ENCODE assay signal across 29 mouse cellular contexts in the genomic region with DNA sequence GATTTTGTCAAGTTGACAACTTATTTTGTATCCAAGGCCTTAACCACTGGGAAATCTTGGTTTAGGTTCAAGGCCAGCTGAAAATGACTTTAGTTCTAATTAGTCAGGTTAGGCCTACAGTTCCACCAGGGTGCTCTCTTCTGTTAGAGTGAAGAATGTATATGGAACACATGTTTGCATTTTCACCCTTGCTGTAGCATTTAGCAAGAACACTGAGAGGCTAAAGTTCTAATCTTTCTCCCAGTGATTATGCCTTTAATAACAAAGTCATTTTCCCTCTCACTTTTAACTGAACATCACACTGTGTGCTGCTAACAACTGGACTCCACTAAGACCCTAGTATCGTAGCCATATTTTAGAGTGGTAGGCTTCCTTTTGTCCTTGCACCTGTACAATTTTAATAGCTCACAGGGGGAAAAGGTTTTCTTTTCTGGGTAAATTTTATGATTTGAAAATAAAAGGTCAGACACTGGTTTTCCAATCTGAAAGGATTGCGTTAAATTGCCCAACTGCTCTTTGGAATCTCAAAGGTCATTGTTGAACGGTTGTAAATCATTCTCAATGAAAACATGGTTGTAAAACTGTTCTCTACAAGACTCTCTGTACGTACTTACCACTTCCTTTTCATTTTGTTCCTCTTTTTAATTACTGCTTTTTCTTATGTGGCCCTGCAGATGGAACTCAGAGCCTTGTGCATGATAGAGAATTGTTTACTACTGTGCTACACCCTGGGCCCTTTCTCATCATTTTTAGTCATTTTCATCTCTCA.
DNase-seq lines count a peak whose midpoint lies in the region; ATAC-seq and TF ChIP-seq lines count a peak whose summit lies in the region.
"Had no signal": no experiment of that assay in that cellular context is flagged by ENCODE, and none has a peak within 500 bp of the region (broad histone marks: within the 10 kb centered on the region; RNA-seq: fewer than 3 reads in every experiment).

No protein-coding gene starts in this region.

- TF ChIP-seq CTCF in kidney, postnatal 0 days (IDR thresholded peaks at IDR 0.05; ENCODE audit: low read depth) = no peak
- TF ChIP-seq CTCF in small intestine, adult 2 months (IDR thresholded peaks at IDR 0.05; ENCODE audit: extremely low read depth, insufficient read length, insufficient replicate concordance, low read depth, low read length) = no peak

- no peak for TF ChIP-seq POLR2A in small intestine, adult 2 months (IDR thresholded peaks at IDR 0.05; ENCODE audit: low read depth, low read length)

- no peak overlapping the region for H3K27ac ChIP-seq in kidney, postnatal 0 days
- peak overlapping the region; percentile 57 for H3K27ac ChIP-seq in intestine, embryonic 16.5 days (ENCODE audit: low read length)
- peak overlapping the region; percentile 65 for H3K27ac ChIP-seq in small intestine, adult 2 months (ENCODE audit: insufficient read depth, low read depth, low read length)
- H3K27ac ChIP-seq: embryonic facial prominence, embryonic 12.5 days; heart, embryonic 10.5 days; hindbrain, embryonic 15.5 days; left cerebral cortex, adult 2 months; limb, embryonic 10.5 days; stomach, embryonic 15.5 days had no signal

- 54% methylated on average over 4 of the region's 4 CpGs for WGBS in kidney, postnatal 0 days
- 47% methylated on average over 4 of the region's 4 CpGs for WGBS in intestine, embryonic 16.5 days
- WGBS in small intestine, adult 2 months = 26% methylated on average over 4 of the region's 4 CpGs

- DNase-seq in kidney, postnatal 0 days (ENCODE audit: low spot score) = peak; percentile 11
- DNase-seq in kidney, postnatal 25 days = no peak
- peak; percentile 6 for DNase-seq in adipocyte (ENCODE audit: low spot score)
- no peak for DNase-seq in gastrocnemius, postnatal 36 days
- no peak for DNase-seq in cerebellum, adult 11 months
- DNase-seq in right cerebral cortex, postnatal 10 days (ENCODE audit: low spot score in 2 of 2) = no peak
- DNase-seq: adrenal gland, postnatal 25 days; B cell, adult 2 months; cerebellum, adult 9-11 months; heart, postnatal 4 days; kidney, postnatal 4 days; liver; lung, adult 2 months; lung, postnatal 14 days; midbrain, embryonic 14.5 days; right cerebral cortex, postnatal 14 days; thymus, postnatal 25 days had no signal

- intact Hi-C loops in gastrocnemius, postnatal 36 days (cut with DNase I) = no loop called here

- H3K27me3 ChIP-seq in kidney, postnatal 0 days (ENCODE audit: insufficient read depth, low read length) = no peaks in the 10 kb centered on the region
- peaks cover 6% of the 10 kb centered on the region; the same call in 1 of the 2 replicates for H3K27me3 ChIP-seq in intestine, embryonic 16.5 days (replicated peaks; ENCODE audit: control insufficient read depth, insufficient read depth, low read length)
- H3K27me3 ChIP-seq in small intestine, adult 2 months (ENCODE audit: control insufficient read depth, insufficient read depth, low read length) = no peaks in the 10 kb centered on the region
- H3K27me3 ChIP-seq: CH12.LX; stomach, embryonic 15.5 days had no signal

- H3K4me1 ChIP-seq in kidney, postnatal 0 days (replicated peaks; ENCODE audit: insufficient read depth, low read length) = no peaks in the 10 kb centered on the region
- no peaks in the 10 kb centered on the region for H3K4me1 ChIP-seq in intestine, embryonic 16.5 days (ENCODE audit: control insufficient read depth, insufficient read depth, low read length)
- H3K4me1 ChIP-seq in small intestine, adult 2 months (ENCODE audit: control insufficient read depth, insufficient read depth, insufficient read length, low read length) = no peaks in the 10 kb centered on the region
- H3K4me1 ChIP-seq: embryonic facial prominence, embryonic 12.5 days; heart, embryonic 10.5 days; hindbrain, embryonic 15.5 days; limb, embryonic 10.5 days; megakaryocyte, embryonic 14.5 days; stomach, embryonic 15.5 days had no signal

- H3K4me3 ChIP-seq in kidney, postnatal 0 days (replicated peaks; ENCODE audit: low read depth, low read length) = no peak overlapping the region
- no peak overlapping the region for H3K4me3 ChIP-seq in intestine, embryonic 16.5 days (ENCODE audit: low read length)
- no peak overlapping the region for H3K4me3 ChIP-seq in small intestine, adult 2 months (ENCODE audit: low read depth, low read length)
- H3K4me3 ChIP-seq: embryonic facial prominence, embryonic 12.5 days; heart, embryonic 10.5 days; hindbrain, embryonic 15.5 days; left cerebral cortex, adult 2 months; limb, embryonic 10.5 days; megakaryocyte, embryonic 14.5 days; stomach, embryonic 15.5 days had no signal

- H3K4me2 ChIP-seq in kidney, postnatal 0 days (ENCODE audit: low read length) = no peak overlapping the region
- no peak overlapping the region for H3K4me2 ChIP-seq in intestine, embryonic 16.5 days (ENCODE audit: low read depth, low read length)
- H3K4me2 ChIP-seq: embryonic facial prominence, embryonic 12.5 days; hindbrain, embryonic 15.5 days; stomach, embryonic 15.5 days had no signal

- no peaks in the 10 kb centered on the region for H3K36me3 ChIP-seq in kidney, postnatal 0 days (ENCODE audit: insufficient read depth, low read length)
- no peaks in the 10 kb centered on the region for H3K36me3 ChIP-seq in intestine, embryonic 16.5 days (ENCODE audit: control insufficient read depth, insufficient read depth, low read length)
- no peaks in the 10 kb centered on the region for H3K36me3 ChIP-seq in small intestine, adult 2 months (ENCODE audit: control insufficient read depth, insufficient read depth, low read length)
- H3K36me3 ChIP-seq: embryonic facial prominence, embryonic 12.5 days; G1E; heart, embryonic 10.5 days; hindbrain, embryonic 15.5 days; limb, embryonic 10.5 days; stomach, embryonic 15.5 days had no signal

- ATAC-seq in kidney, postnatal 0 days (replicated peaks; ENCODE audit: low FRiP score, low read depth) = no peak
- peak; percentile 92 for ATAC-seq in intestine, embryonic 16.5 days
- ATAC-seq: activated CD4-positive, CD25-positive, alpha-beta regulatory T cell, adult 4 months had no signal

- no peak overlapping the region for H3K9ac ChIP-seq in kidney, postnatal 0 days (ENCODE audit: low read depth, low read length)
- H3K9ac ChIP-seq in intestine, embryonic 16.5 days (ENCODE audit: low read depth, low read length) = no peak overlapping the region
- H3K9ac ChIP-seq: embryonic facial prominence, embryonic 12.5 days; hindbrain, embryonic 15.5 days; stomach, embryonic 15.5 days had no signal

- no peaks in the 10 kb centered on the region for H3K9me3 ChIP-seq in kidney, postnatal 0 days (replicated peaks; ENCODE audit: low read length)
- no peaks in the 10 kb centered on the region for H3K9me3 ChIP-seq in intestine, embryonic 16.5 days (ENCODE audit: control insufficient read depth, low read length)
- H3K9me3 ChIP-seq: embryonic facial prominence, embryonic 12.5 days; G1E; heart, embryonic 10.5 days; hindbrain, embryonic 15.5 days; limb, embryonic 10.5 days; megakaryocyte, embryonic 14.5 days; stomach, embryonic 15.5 days had no signal

Comparison
In these comparisons a context has a peak if more than half of its experiments do, and no peak if none do; other contexts are left out.
1. DNase-seq: peak in kidney, postnatal 0 days (single experiment) and adipocyte (single experiment); none in kidney, postnatal 25 days (0 of 2), gastrocnemius, postnatal 36 days (0 of 2), cerebellum, adult 11 months (single experiment) and right cerebral cortex, postnatal 10 days (0 of 2).